In the genomic region with DNA sequence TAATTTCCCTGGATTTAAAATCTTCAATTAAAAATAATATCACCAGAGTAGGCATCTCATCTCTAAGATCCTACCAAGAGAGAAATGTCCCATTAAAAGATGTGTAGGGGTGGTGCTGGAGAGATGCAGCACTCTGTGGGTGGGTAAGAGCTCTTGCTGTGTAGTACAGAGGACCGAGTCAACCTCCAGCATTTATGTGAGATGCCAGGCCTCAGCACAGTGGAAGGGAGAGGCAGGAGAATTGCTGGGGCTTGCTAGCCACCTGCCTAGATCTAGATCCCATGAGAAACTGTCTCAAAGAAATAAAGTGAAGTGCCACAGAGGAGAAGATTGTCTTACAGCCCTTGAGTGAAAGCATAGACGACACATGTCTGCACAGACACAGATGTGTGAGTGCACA, we compare ENCODE assay signal across 18 mouse cellular contexts. TPM values are rescaled to one million over a fixed set of nuclear protein-coding genes. Genes with fewer than 3 reads are reported as not detected.
DNase-seq lines count a peak whose midpoint lies in the region; ATAC-seq and TF ChIP-seq lines count a peak whose summit lies in the region.
"Had no signal": no experiment of that assay in that cellular context is flagged by ENCODE, and none has a peak within 500 bp of the region (broad histone marks: within the 10 kb centered on the region; RNA-seq: fewer than 3 reads in every experiment).

No protein-coding gene starts in this region.

- TF ChIP-seq CTCF in hindbrain, postnatal 0 days (IDR thresholded peaks at IDR 0.05; ENCODE audit: low read depth) = no peak

- H3K36me3 ChIP-seq in hindbrain, postnatal 0 days (ENCODE audit: insufficient read depth, low read length) = no peaks in the 10 kb centered on the region
- no peaks in the 10 kb centered on the region for H3K36me3 ChIP-seq in hindbrain, embryonic 14.5 days (replicated peaks; ENCODE audit: control insufficient read depth, insufficient read depth)
- H3K36me3 ChIP-seq: hindbrain, embryonic 12.5 days; liver, embryonic 12.5 days had no signal

- H3K9ac ChIP-seq in hindbrain, postnatal 0 days (replicated peaks; ENCODE audit: low read length) = no peak overlapping the region
- no peak overlapping the region for H3K9ac ChIP-seq in hindbrain, embryonic 14.5 days
- H3K9ac ChIP-seq: hindbrain, embryonic 12.5 days; liver, embryonic 12.5 days had no signal

- H3K4me1 ChIP-seq in hindbrain, postnatal 0 days (ENCODE audit: insufficient read depth, low read length) = no peaks in the 10 kb centered on the region
- no peaks in the 10 kb centered on the region for H3K4me1 ChIP-seq in hindbrain, embryonic 14.5 days (replicated peaks; ENCODE audit: control insufficient read depth, insufficient read depth, low read length)
- H3K4me1 ChIP-seq: hindbrain, embryonic 12.5 days; liver, embryonic 12.5 days had no signal

- no peak overlapping the region for H3K27ac ChIP-seq in hindbrain, postnatal 0 days
- H3K27ac ChIP-seq in hindbrain, embryonic 14.5 days = no peak overlapping the region
- H3K27ac ChIP-seq: heart, adult 2 months; hindbrain, embryonic 12.5 days; left cerebral cortex, adult 2 months; liver, embryonic 12.5 days had no signal

- peaks cover 58% of the 10 kb centered on the region for H3K9me3 ChIP-seq in hindbrain, postnatal 0 days (ENCODE audit: low read length)
- peaks cover 46% of the 10 kb centered on the region for H3K9me3 ChIP-seq in hindbrain, embryonic 14.5 days (ENCODE audit: control insufficient read depth, low read length)

- 59% methylated on average over 2 of the region's 2 CpGs for WGBS in hindbrain, postnatal 0 days
- 56% methylated on average over 2 of the region's 2 CpGs for WGBS in hindbrain, embryonic 14.5 days

- no peak overlapping the region for H3K4me2 ChIP-seq in hindbrain, postnatal 0 days (ENCODE audit: low read depth, low read length)
- H3K4me2 ChIP-seq in hindbrain, embryonic 14.5 days (replicated peaks) = no peak overlapping the region
- H3K4me2 ChIP-seq: hindbrain, embryonic 12.5 days; liver, embryonic 12.5 days had no signal

- DNase-seq in embryo, embryonic 10.5 days (ENCODE audit: low spot score) = peak; percentile 4
- DNase-seq in embryo, embryonic 10 days (ENCODE audit: low spot score) = no peak
- peak; percentile 10 for DNase-seq in hindbrain, postnatal 0 days (ENCODE audit: low spot score)
- no peak for DNase-seq in hindbrain, embryonic 14.5 days (ENCODE audit: low spot score)
- DNase-seq in retina, postnatal 1 day = peak; percentile 13
- no peak for DNase-seq in retina, embryonic 14.5 days (ENCODE audit: low spot score)
- peak; percentile 17 for DNase-seq in yolk sac, embryonic 10.5 days (ENCODE audit: low spot score)
- no peak for DNase-seq in thymus, adult 18-20 months
- DNase-seq: adrenal gland, postnatal 14 days; cerebellum, adult 11 months; kidney, postnatal 4 days; lung, postnatal 36 days had no signal

- ATAC-seq in hindbrain, postnatal 0 days = no peak
- no peak for ATAC-seq in hindbrain, embryonic 14.5 days (ENCODE audit: low FRiP score)
- ATAC-seq: liver, embryonic 12.5 days; Patski had no signal

- H3K4me3 ChIP-seq in hindbrain, postnatal 0 days (ENCODE audit: low read length) = no peak overlapping the region
- no peak overlapping the region for H3K4me3 ChIP-seq in hindbrain, embryonic 14.5 days (replicated peaks; ENCODE audit: low read length)
- H3K4me3 ChIP-seq: heart, adult 2 months; hindbrain, embryonic 12.5 days; left cerebral cortex, adult 2 months; liver, embryonic 12.5 days had no signal

- no peaks in the 10 kb centered on the region for H3K27me3 ChIP-seq in hindbrain, postnatal 0 days (ENCODE audit: insufficient read depth, low read length)
- no peaks in the 10 kb centered on the region for H3K27me3 ChIP-seq in hindbrain, embryonic 14.5 days (ENCODE audit: control insufficient read depth, insufficient read depth, low read length)
- H3K27me3 ChIP-seq: hindbrain, embryonic 12.5 days; liver, embryonic 12.5 days; Patski had no signal

RNA-seq across cellular contexts. Expression of gene Ugt1a1, which starts 4.8 kb away (rescaled TPM):
- 0.42 TPM in 1 of 2 replicates, not detected in the other for total RNA-seq in hindbrain, postnatal 0 days (2014; rRNA removed)
- polyA plus RNA-seq in hindbrain, postnatal 0 days (2015; fragmentation: Nextera tagmentation; extraction: Ambion mirVana) = 0.09 TPM in 1 of 2 replicates, not detected in the other
- not detected in 2 replicates for polyA plus RNA-seq in hindbrain, embryonic 14.5 days (2014; fragmentation: Nextera tagmentation; extraction: Ambion mirVana)
- total RNA-seq: heart, adult 2 months had no signal
- polyA plus RNA-seq: heart, adult 2 months; hindbrain, embryonic 12.5 days; liver, embryonic 12.5 days had no signal

RNA-seq across cellular contexts. Expression of gene Mroh2a, which starts 10.2 kb away (rescaled TPM):
- 0.16 TPM in 1 of 2 replicates, not detected in the other for total RNA-seq in hindbrain, postnatal 0 days (2014; rRNA removed)
- 0.23 and 0.55 TPM in 2 replicates for polyA plus RNA-seq in hindbrain, postnatal 0 days (2015; fragmentation: Nextera tagmentation; extraction: Ambion mirVana)
- polyA plus RNA-seq in hindbrain, embryonic 14.5 days (2014; fragmentation: Nextera tagmentation; extraction: Ambion mirVana) = 1.1 and 2.0 TPM in 2 replicates

RNA-seq across cellular contexts. Expression of gene Dnajb3, which starts 11.0 kb away (rescaled TPM):
- total RNA-seq in hindbrain, postnatal 0 days (2014; rRNA removed) = 4.7 and 7.5 TPM in 2 replicates
- polyA plus RNA-seq in hindbrain, postnatal 0 days (2015; fragmentation: Nextera tagmentation; extraction: Ambion mirVana) = 8.6 and 11.7 TPM in 2 replicates
- polyA plus RNA-seq in hindbrain, embryonic 14.5 days (2014; fragmentation: Nextera tagmentation; extraction: Ambion mirVana) = 11.9 and 16.5 TPM in 2 replicates
- total RNA-seq: monocyte, adult 5-6 weeks had no signal
- polyA plus RNA-seq: Patski had no signal

RNA-seq across cellular contexts. Expression of gene Ugt1a2, which starts 16.1 kb away (rescaled TPM):
- total RNA-seq in hindbrain, postnatal 0 days (2014; rRNA removed) = not detected in 2 replicates
- polyA plus RNA-seq in hindbrain, postnatal 0 days (2015; fragmentation: Nextera tagmentation; extraction: Ambion mirVana) = not detected in 2 replicates
- not detected in 2 replicates for polyA plus RNA-seq in hindbrain, embryonic 14.5 days (2014; fragmentation: Nextera tagmentation; extraction: Ambion mirVana)
- total RNA-seq: heart, adult 2 months; left cerebral cortex, adult 2 months had no signal
- polyA plus RNA-seq: heart, adult 2 months; liver, embryonic 12.5 days had no signal

RNA-seq across cellular contexts. Expression of gene Ugt1a5, which starts 50.7 kb away (rescaled TPM):
- total RNA-seq in hindbrain, postnatal 0 days (2014; rRNA removed) = 0.26 TPM in 1 of 2 replicates, not detected in the other
- not detected in 2 replicates for polyA plus RNA-seq in hindbrain, postnatal 0 days (2015; fragmentation: Nextera tagmentation; extraction: Ambion mirVana)
- polyA plus RNA-seq in hindbrain, embryonic 14.5 days (2014; fragmentation: Nextera tagmentation; extraction: Ambion mirVana) = not detected in 2 replicates
- total RNA-seq: heart, adult 2 months; monocyte, adult 5-6 weeks had no signal
- polyA plus RNA-seq: heart, adult 2 months; hindbrain, embryonic 12.5 days; liver, embryonic 12.5 days; Patski had no signal

Comparison
In these comparisons a context has a peak if more than half of its experiments do, and no peak if none do; other contexts are left out.
1. DNase-seq: peak in embryo, embryonic 10.5 days (single experiment), hindbrain, postnatal 0 days (single experiment), retina, postnatal 1 day (single experiment) and yolk sac, embryonic 10.5 days (single experiment); none in embryo, embryonic 10 days (single experiment), hindbrain, embryonic 14.5 days (single experiment), retina, embryonic 14.5 days (single experiment) and thymus, adult 18-20 months (0 of 2).